Mouse (Mus musculus) hindbrain, embryonic 11.5 days (tissue): ENCODE data around the gene Kmt2d. TPM values are rescaled to one million over a fixed set of nuclear protein-coding genes. Genes with fewer than 3 reads are reported as not detected.

Source experiments
- ATAC-seq: fragments of 200-750 bp; cut with Nextera tagmentation; 2 replicates; pipeline ENCODE4 v1.8.0; 2017; ENCODE audit warnings: mild to moderate bottlenecking, moderate TSS enrichment, moderate library complexity; ENCODE audit not compliant: low FRiP score
- DNase-seq: peaks from one replicate; pipeline ENCODE4 v3.0.0-alpha.2; 2015; ENCODE audit warnings: low spot score
- H3K27ac ChIP-seq: fragments of 300-500 bp; sonication (generic); 2 replicates; pipeline ENCODE4 v1.5.1; 2014; ENCODE audit warnings: mild to moderate bottlenecking, low read depth, low read length
- H3K27me3 ChIP-seq: fragments of 300-500 bp; sonication (generic); 2 replicates; pipeline ENCODE4 v1.6.1; 2014; ENCODE audit warnings: mild to moderate bottlenecking, low read length, moderate library complexity, mixed read lengths; ENCODE audit not compliant: control insufficient read depth, insufficient read depth
- H3K36me3 ChIP-seq: fragments of 300-500 bp; sonication (generic); 2 replicates; pipeline ENCODE4 v1.6.1; 2014; ENCODE audit warnings: mild to moderate bottlenecking, low read length, moderate library complexity, mixed read lengths; ENCODE audit not compliant: control insufficient read depth, insufficient read depth
- H3K4me1 ChIP-seq: fragments of 300-500 bp; sonication (generic); replicated peaks from 2 replicates; pipeline ENCODE4 v1.6.1; 2014; ENCODE audit warnings: low read length, mixed read lengths; ENCODE audit not compliant: control insufficient read depth, insufficient read depth
- H3K4me2 ChIP-seq: fragments of 300-500 bp; sonication (generic); replicated peaks from 2 replicates; pipeline ENCODE4 v1.6.1; 2014; ENCODE audit warnings: mild to moderate bottlenecking, low read depth, low read length
- H3K4me3 ChIP-seq: fragments of 300-500 bp; sonication (generic); 2 replicates; pipeline ENCODE4 v1.5.1; 2014; ENCODE audit warnings: low read depth, low read length
- H3K9ac ChIP-seq: fragments of 300-500 bp; sonication (generic); 2 replicates; pipeline ENCODE4 v1.6.1; 2014; ENCODE audit warnings: low read depth, low read length
- H3K9me3 ChIP-seq: fragments of 300-500 bp; sonication (generic); 2 replicates; pipeline ENCODE4 v1.6.1; 2016; ENCODE audit warnings: low read length; ENCODE audit not compliant: control insufficient read depth
- WGBS: fragments of 180-500 bp; shearing (Covaris S2); extraction: QIAGEN DNeasy Blood & Tissue Kit; methylation state at CpG from one replicate; pipeline ENCODE4 v1.1.7; 2014; 5-methylcytosine and 5-hydroxymethylcytosine counted together
- polyA plus RNA-seq: library from polyadenylated mRNA; unstranded; fragments of >200 nt; fragmentation: Nextera tagmentation; extraction: Ambion mirVana; gene quantifications from 2 replicates; pipeline ENCODE4 v1.2.1, GENCODE M21; 2014

The Kmt2d gene
- polyA plus RNA-seq, 1 experiment from 2014 or later: 20.5 TPM

DNA sequence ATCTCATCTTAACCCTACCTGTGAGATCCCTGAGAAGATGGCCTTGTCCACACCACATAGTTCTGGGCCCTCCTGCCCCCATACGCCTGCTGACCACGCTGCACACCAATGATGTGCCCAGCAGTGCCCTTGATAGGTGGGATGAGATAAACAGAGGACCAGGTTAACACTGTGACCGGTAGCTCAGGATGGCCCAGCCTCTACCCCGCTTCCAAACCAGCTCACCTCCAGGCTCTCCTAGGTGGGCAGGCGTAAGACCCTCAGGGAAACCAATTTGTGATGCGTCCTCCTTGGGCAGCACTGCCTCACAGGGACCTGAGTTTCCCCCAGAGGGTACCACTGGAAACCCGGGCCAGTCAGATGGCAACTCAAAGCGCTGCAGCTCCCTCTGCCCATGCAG lies 5.2 kb downstream of the Kmt2d start:
- no peak for DNase-seq
- ATAC-seq: no peak
- WGBS: 98% methylated on average over 8 of the region's 8 CpGs
- peaks cover 16% of the 10 kb centered on the region for H3K4me1 ChIP-seq
- no peak overlapping the region for H3K9ac ChIP-seq
- H3K9me3 ChIP-seq: no peaks in the 10 kb centered on the region
- peaks cover 41% of the 10 kb centered on the region for H3K36me3 ChIP-seq
- H3K27me3 ChIP-seq: no peaks in the 10 kb centered on the region
- no peak overlapping the region for H3K27ac ChIP-seq
- no peak overlapping the region for H3K4me2 ChIP-seq
- H3K4me3 ChIP-seq: no peak overlapping the region

DNA sequence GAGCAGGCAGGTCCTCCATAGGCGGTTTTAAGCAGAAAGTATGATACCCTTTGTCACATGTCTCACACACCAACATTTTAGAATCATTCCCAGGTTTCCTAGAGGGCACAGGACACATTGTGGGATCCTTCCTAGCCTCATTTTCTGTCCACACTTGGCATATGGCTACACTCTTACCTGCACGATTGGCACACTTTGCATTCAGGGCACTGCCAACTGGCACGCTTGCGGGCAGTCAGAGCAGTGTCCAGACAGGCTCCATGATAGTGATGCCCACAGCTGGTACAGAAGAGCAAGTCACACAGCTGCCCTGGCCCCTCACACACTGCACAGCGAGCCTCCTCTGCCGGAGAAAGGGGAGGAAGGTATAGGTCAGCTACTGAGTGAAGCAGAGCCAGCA lies 6.1 kb downstream of the Kmt2d start:
- DNase-seq (no peak), ATAC-seq (no peak)
- H3K27ac ChIP-seq: no peak overlapping the region
- H3K36me3 ChIP-seq: peaks cover 47% of the 10 kb centered on the region
- no peaks in the 10 kb centered on the region for H3K27me3 ChIP-seq
- no peak overlapping the region for H3K9ac ChIP-seq
- no peaks in the 10 kb centered on the region for H3K9me3 ChIP-seq
- no peak overlapping the region for H3K4me3 ChIP-seq
- H3K4me2 ChIP-seq: no peak overlapping the region
- peaks cover 16% of the 10 kb centered on the region for H3K4me1 ChIP-seq
- WGBS: 97% methylated on average over 6 of the region's 6 CpGs

GRCm38 (mm10) chr15:98863451-98863958 lies 7.5 kb downstream of the Kmt2d start:
- no peak overlapping the region for H3K4me2 ChIP-seq
- DNase-seq: no peak
- ATAC-seq: no peak
- no peak overlapping the region for H3K27ac ChIP-seq
- H3K4me1 ChIP-seq: peaks cover 6% of the 10 kb centered on the region; the same call in 1 of the 2 replicates
- no peaks in the 10 kb centered on the region for H3K27me3 ChIP-seq
- H3K36me3 ChIP-seq: peaks cover 59% of the 10 kb centered on the region
- WGBS: 89% methylated on average over 12 of the region's 12 CpGs
- H3K9me3 ChIP-seq: no peaks in the 10 kb centered on the region
- H3K9ac ChIP-seq: no peak overlapping the region
- no peak overlapping the region for H3K4me3 ChIP-seq

- Histone ChIP-seq H3K9me3 (no peaks in the 10 kb centered on the region), H3K27me3 (no peaks in the 10 kb centered on the region), H3K27ac (no peak overlapping the region), H3K4me1 (no peaks in the 10 kb centered on the region), H3K4me2 (no peak overlapping the region), H3K4me3 (no peak overlapping the region), H3K9ac (no peak overlapping the region), H3K36me3 (peaks cover 67% of the 10 kb centered on the region)
- DNase-seq (no peak), ATAC-seq (no peak)
- WGBS: 84% methylated on average over 21 of the region's 21 CpGs
Observed at GRCm38 (mm10) chr15:98861701-98862410, 9.1 kb downstream of the Kmt2d start.

DNA sequence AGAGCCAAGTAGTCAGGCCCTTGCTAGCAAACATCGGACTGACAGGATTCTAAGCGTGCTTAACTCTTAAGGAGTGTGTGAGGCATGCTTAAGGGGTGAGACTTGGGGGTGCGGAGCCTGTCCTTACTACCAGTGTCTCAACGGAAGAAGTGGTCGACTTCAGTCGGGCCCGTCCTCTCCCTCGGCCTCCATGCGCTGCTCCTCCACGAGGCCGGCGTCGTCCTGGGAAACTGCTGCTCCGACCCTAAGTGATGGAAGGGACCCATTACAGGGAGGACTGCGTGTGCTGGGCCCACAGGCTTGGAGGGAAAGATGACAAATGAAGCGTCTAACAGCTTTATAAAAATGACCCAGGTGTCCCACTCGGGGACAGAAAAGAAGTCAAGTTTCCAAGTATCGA lies 10.1 kb downstream of the Kmt2d start:
- ATAC-seq (no peak), DNase-seq (no peak)
- Histone ChIP-seq H3K4me2 (no peak overlapping the region), H3K9ac (no peak overlapping the region), H3K4me3 (no peak overlapping the region; the same call in 1 of the 2 replicates), H3K4me1 (no peaks in the 10 kb centered on the region), H3K27ac (no peak overlapping the region), H3K27me3 (no peaks in the 10 kb centered on the region), H3K36me3 (peaks cover 68% of the 10 kb centered on the region), H3K9me3 (no peaks in the 10 kb centered on the region)
- 94% methylated on average over 18 of the region's 18 CpGs for WGBS

GRCm38 (mm10) chr15:98859319-98860043 lies 11.5 kb downstream of the Kmt2d start:
- Histone ChIP-seq H3K9me3 (no peaks in the 10 kb centered on the region), H3K36me3 (peaks cover 63% of the 10 kb centered on the region), H3K27me3 (no peaks in the 10 kb centered on the region), H3K4me3 (no peak overlapping the region), H3K4me1 (no peaks in the 10 kb centered on the region), H3K4me2 (no peak overlapping the region), H3K27ac (no peak overlapping the region), H3K9ac (no peak overlapping the region)
- DNase-seq: no peak
- ATAC-seq: no peak
- 86% methylated on average over 9 of the region's 9 CpGs for WGBS

GRCm38 (mm10) chr15:98854214-98854613 lies 16.8 kb downstream of the Kmt2d start:
- peaks cover 52% of the 10 kb centered on the region for H3K36me3 ChIP-seq
- no peak for DNase-seq
- H3K9me3 ChIP-seq: no peaks in the 10 kb centered on the region
- no peak overlapping the region for H3K9ac ChIP-seq
- no peak overlapping the region for H3K4me2 ChIP-seq
- H3K27ac ChIP-seq: no peak overlapping the region
- no peak overlapping the region for H3K4me3 ChIP-seq
- no peaks in the 10 kb centered on the region for H3K4me1 ChIP-seq
- ATAC-seq: no peak
- no peaks in the 10 kb centered on the region for H3K27me3 ChIP-seq
- 94% methylated on average over 16 of the region's 16 CpGs for WGBS

DNA sequence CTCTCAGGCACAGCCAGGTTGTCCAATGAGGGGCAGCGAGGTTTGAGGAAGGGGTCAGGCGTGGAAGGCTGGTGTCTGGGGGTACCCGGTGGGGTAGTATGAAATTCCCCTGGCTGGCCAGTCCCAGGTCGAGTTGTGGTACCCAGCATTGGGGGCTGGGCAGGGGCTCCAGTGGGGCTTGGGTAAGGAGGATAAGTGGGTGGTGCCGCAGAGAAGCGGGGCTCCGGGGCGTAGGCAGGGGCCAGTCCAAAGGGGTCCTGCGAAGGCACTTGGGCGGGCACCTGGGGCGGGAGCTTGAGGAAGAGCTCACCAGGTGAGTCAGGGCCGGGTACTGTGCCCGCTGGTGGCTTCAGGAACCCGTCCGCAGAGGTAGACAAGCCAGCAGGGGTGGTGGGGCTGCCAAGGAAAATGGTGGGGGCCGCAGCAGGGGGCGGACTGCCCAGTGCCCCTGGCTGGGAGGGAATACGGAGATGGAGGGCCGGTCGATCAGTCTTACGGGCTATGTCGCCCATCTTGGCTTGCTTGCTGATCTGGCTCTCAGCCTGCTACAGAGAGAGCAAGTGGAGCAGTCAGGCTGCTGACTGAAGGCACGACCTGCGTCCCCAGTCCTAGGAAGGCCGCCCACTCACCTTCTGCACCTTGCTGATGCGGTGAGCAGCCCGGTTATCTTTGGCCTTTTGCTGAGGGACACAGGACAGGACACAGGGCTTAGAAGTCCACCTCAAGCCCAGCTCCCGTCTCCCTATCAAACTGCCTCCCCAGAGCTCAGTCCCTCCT lies 17.7 kb downstream of the Kmt2d start:
- no peak overlapping the region; the same call in 1 of the 2 replicates for H3K4me2 ChIP-seq
- ATAC-seq (no peak), DNase-seq (no peak)
- H3K27ac ChIP-seq: no peak overlapping the region
- peaks cover 52% of the 10 kb centered on the region for H3K36me3 ChIP-seq
- H3K9ac ChIP-seq: no peak overlapping the region
- 92% methylated on average over 28 of the region's 28 CpGs for WGBS
- H3K9me3 ChIP-seq: no peaks in the 10 kb centered on the region
- no peak overlapping the region for H3K4me3 ChIP-seq
- H3K4me1 ChIP-seq: no peaks in the 10 kb centered on the region
- no peaks in the 10 kb centered on the region for H3K27me3 ChIP-seq
